Mouse (Mus musculus) gastrocnemius, adult 8-10 months (tissue): ENCODE results near the gene Afap1. TPM values are rescaled to one million over a fixed set of nuclear protein-coding genes. Genes with fewer than 3 reads are reported as not detected.
A peak's percentile ranks its signal among the peaks of the same experiment; 100 is the strongest.

ENCODE experiments used
- DNase-seq, 2 experiments: peaks; one replicate each; pipeline ENCODE4 v3.0.0; 2022; ENCODE audit warnings: low spot score in 2 of 2
- total RNA-seq, 4 experiments: library from RNA; stranded (reverse); gene quantifications; 2 replicates each; pipeline ENCODE4 v1.2.4; 2022

The Afap1 gene
- total RNA-seq, 4 experiments from 2014 or later = 5.5 to 7.5 (median 5.8) TPM

DNA sequence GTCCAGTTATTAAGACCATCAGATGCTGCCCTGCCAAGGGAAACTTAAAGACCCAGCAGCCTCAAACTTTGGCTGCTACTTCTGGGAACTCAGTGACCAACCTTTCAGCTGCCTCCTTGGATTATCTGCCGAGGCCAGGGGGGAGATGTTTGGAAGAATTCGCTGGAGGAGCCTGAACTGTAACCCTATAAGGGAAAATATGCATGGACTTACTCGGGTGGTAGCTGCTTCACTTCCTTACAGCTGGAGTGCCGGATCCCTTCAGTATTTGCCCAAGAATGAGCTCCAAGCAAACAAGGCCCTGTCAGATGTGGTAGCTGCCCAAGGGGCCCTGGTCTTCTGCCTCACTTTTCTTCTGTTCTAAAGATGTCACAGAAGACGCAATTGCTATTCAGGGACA lies 38.2 kb downstream of the Afap1 start:
- DNase-seq = no peak

DNA sequence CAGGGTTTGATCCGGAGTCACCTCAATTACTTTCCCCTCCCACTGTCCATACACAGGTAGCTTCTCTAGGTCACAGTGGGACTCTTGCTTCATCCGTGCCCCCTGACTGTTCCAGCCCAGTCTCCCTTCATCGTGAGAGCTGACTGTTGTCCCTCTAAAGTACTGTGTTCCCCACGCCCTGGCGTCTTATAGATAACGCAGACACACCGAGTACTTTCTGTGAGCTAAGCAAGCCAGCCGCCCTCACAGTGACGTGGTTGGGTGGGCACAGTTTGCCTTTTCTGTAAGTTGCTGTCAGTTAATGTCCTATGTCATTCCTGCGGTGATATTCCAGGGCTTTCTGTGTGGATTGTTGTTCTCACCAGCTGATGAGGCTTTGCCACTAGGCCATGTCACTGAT lies 39.9 kb downstream of the Afap1 start:
- no peak for DNase-seq

DNA sequence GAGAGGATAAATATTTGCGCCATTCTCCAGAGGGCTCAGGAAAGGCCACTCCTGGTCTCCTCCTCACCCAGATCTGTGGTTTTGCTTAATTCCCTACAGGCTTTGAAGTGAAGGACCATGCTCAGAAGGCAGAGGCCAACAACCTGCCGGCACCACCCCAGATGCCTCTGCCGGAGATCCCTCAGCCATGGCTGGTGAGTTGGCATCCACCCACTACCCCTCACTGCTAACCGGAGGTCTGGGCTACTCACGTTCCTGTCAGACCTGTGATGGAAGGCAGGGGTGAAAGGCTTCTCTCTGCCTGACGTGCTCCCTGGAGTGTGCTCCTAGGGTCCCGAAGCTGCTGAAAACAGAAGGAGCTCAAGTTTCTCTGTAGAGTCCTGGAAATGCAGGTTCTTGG lies 42.8 kb downstream of the Afap1 start:
- no peak for DNase-seq

DNA sequence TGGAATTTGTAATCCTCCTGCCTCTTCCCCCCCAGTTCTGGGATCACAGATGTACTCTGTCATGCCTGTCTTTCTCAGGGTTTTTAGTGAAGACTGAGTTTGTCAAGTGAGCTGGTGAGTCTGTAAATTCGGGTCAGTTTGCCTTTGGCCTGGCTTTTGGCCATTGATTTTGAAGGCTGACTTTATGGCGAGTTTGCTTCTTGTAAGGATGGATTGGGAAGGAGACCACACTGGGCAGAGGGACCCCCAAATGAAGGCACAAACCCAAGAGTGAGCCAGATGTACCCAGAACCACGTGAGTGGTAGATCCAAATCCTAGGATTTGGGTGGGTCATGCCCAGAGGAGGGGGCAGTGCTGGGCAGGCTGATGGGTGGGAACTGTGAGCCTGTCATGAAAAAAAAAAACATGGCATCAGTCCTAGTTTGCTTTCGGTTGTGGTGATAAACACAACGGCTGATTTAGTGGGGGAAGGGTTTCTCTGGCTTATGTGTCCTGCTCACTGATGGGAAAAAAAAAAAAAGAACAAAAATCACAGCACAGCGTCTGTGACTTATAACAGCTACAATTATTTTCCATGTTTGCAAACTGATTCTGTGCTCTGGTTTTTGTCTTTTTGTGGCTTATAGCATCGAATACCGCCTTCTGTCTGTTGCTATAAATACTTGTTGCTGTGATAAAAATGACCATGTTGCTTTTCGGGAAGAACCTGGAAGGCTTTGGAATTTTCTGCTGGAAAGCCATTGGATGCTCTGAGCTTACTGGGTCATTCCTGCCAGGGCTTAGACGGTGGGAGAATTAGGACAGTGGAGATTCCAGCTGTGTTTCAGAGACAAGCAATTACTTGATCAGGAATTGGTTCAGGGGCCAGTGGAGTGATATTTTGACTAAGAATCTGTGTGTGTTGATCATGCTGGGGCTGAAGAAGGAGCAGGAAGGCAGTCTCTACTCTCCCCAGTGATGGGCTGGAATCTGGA lies 45.4 kb downstream of the Afap1 start:
- DNase-seq = no peak

DNA sequence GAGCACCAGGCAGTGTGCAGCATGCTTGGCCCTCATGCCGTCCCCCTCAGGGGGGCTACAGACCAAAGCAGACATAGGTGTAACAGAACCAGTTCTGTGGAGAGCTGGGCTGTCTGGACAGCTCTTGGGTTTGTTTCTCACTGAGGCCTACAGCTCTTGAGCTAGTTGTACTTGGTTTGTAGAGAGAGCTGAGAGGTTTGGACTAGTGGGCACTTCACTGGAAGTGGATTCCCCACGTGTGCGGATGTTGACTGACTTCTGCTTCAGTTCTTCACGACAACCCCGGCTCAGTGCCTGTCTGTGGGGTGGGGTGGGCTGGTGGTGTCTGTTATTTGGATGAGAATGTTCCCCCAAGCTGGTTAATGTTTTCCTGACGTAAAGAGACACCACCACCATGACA lies 46.8 kb downstream of the Afap1 start:
- DNase-seq = no peak

DNA sequence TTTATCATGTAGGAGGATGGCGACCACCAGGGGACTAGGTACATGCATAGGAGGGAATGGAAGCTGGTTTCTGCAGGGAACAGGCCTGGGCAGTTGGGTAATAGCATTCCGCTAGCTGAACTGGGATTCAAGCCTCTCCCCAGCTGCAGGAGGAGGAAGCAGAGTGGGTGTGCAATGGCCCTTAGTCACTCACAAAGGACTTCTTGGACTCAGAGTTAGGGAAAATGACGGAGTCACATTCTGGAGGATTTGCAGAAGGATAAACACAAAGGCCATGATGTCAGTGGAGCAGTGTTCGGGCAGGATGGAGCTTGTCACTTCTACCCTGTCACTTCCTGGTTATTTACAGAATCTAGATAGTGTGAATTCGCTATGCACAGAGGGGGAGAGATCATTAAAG lies 50.4 kb downstream of the Afap1 start:
- peak in 1 of 2 experiments; percentile 16 for DNase-seq

DNA sequence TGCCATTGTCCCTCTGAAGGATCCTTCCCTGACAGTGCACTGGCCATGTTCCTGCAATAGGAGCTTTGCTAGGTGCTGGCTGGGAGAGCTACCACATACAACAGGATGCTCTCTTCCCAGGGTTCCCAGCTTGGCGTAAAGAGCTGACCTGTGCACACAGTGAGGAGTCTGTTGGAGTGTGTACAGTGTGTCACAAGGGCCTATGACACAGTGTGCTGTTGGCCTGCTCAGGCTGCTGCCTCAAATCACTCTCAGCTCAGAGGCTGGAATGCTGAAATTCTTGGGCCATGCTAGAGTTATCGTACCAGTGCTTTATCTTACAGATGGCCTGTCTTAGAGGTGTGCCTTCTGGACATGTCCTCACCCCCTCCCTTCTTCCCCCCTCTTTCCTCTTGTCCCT lies 53.7 kb downstream of the Afap1 start:
- no peak for DNase-seq

DNA sequence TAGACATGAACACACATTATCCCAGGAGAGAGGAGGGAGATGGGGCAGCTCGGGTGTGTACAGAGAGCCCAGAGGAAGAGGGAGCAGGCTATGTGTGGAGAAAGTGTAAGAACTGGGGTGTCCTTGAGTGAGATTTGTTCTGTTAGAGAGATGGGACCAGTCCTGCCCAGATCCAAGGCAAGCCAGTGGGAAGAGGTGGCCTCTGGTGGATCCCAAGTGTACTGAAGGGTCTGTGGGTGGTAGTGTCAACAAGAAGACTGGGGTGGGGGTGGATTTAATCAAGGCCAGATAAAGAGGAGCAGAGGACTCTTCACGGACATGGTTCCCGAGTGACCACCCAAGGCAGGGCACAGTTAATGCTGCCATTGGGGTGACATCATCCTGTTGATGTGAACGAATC lies 54.3 kb downstream of the Afap1 start:
- DNase-seq = no peak

DNA sequence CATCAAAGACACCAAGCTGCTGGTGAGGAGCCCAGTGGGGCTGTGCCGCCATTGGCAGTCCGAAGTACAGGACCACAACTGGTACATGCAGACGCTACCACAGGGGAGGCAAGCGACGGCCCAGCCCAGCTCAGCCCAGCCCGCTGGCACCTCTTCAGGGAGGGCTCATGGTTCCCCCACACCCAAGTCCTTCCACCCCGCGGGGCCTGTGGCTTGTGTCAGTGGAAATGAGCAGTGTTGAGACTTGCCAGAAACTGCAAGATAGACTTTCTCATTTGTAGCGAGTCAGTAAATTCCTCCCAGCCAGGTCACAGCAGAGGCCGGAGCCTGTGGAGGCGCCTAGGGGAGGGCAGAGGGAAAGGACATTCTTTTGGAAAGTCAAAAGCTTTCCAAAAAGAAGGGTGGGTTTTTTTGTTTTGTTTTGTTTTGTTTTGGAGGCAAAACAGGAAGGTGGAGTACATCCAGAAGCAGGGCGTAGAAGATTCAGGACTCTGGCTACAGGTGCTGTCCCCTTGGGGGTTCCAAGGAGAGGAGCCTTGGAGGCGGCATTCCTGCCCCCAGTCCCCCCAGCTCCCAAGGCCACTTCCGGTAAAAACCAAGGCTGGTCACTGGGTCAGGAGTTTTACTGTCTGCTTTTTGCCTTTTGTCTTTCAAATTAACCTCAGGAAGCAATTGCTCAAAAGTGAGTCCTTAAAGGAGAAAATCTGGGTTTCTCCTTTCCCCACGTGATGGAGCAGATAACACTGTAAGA lies 55.3 kb downstream of the Afap1 start:
- peak in 1 of 2 experiments; percentile 14 for DNase-seq

DNA sequence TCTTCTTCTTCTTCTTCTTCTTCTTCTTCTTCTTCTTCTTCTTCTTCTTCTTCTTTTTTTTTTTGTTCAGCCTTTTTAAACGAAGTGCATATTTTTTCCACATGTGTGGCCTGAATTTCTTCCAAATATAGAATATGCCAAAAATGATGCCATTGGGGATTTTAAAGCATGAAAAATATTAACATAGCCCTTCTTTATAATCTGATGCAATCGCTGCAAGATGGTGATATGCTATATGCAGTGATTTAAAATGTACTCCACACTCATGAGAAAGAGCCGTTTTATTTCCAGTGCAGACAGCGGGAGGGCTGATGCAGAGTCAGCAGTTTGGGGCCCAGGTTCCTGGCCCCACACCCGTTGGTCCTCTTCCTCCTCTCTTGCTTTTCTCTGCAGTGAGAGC lies 55.9 kb downstream of the Afap1 start:
- DNase-seq = no peak

DNA sequence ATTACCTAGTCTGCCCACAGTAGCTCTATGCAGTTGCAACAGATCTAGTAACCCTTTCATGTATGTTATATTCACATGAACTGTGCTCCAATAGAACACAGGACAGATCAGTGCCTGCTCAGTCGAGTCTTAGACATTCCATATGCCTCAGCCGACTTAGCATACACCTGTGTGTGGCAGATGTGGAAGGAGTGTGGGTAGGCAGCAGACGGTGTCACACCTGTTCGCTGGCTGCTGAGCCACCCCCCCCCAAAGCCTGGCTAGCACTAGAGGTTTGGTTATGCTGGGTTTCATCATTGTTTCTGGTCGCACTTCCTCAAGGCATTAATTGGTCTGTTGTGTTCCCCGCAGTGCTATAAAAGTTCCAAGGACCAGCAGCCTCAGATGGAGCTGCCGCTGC lies 57.4 kb downstream of the Afap1 start:
- DNase-seq = no peak

DNA sequence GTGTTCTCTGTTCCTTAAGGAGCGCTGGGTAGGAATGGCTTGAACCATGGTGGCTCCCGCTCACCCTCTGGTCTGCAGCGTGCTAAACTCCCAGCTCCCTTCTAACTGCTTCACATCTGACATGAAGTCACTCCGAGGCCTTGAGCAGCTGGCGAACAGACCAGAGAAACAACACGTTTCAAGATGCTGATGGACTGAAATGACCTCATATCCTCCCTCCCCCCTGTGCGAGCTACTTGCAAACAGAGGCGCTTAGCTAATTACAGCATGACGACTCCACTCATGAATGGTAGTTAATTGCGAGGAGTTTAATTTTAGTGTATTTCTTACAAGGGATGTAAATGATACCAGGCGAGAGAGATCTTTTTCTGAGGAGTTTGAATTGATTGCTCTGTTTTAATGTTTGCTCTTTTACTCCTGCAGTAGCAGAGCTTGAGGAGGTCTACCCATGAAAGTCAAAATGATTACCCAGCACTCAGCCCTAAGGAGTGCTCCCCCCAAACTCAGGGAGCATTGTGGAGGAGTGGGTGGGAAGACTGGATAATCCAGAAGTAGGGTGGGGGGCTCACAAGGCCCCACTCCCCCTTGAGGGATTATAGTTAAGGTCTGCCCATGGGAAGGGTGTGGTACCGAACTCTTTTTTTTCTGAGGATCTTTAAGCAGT lies 61.1 kb downstream of the Afap1 start:
- no peak for DNase-seq

DNA sequence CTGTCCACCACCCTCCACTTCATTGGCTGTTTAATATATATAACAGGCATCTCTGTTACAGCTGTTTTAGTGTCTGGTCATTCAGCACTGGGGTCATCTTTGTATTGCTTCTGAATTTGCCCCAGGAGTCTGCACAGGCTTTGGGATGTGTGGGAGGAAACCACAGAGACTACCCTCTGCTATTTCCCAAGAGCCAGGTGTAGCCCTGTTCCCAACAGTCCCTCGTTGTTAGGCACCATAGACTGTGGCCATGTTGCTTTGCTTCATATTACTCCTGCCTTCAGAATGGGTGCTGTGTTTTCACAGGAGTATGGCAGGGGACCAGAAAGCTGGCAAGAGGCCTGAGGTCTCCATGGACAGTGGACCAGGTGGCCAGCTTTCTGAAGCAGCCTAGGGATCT lies 63.1 kb downstream of the Afap1 start:
- no peak for DNase-seq

DNA sequence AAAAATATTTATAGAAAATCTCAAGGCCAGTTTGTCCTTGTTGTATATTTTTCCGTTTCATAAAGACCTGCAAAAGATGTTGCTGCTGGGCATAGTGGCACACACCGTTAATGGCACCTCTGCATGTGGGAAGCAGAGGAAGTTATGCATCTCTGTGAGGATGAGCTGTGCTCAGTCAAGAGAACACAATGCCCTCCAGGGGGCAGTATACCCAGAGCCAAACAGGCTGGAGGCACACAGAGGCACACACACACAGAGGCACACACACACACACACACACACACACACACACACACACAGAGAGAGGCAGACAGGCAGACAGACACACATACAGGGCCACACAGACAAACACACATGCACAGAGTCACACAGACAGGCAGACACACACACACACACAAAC lies 65.6 kb downstream of the Afap1 start:
- DNase-seq = no peak

DNA sequence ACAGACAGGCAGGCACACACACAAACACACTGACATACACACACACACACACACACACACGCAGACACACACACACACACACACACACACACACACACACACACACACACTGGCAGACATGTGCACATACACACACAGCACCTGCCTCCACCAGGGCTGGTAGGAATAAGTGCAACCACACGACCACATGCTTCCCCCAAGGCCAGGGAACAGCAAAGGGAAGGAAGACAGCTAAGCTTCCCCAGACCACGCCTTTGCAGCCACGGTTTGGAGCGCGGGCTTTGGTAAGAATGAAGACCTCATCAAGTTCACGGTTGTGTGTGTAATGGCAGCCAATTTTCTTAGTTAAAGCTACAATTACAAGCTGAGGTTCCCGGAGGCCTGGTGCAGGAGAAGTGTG lies 67.0 kb downstream of the Afap1 start:
- DNase-seq = no peak

DNA sequence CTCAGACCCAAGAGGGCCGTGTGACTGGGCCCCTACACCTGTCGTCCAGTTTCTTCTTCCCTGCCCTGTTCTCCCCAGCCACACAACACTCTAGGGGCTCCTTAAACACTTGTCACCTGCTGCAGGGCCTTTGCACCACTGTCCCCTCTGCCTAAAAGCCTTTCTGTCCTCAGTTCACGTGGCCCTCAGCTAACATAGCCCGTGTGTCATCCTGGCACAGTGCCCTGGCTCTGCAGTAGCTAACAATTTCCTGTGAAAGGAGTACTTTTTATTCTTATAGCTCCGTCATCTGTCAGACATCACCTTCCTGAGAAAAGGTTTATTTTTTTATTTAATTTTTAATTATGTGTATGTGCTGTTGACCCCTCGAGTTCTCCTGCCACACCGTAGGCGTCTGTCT lies 68.2 kb downstream of the Afap1 start:
- no peak for DNase-seq

DNA sequence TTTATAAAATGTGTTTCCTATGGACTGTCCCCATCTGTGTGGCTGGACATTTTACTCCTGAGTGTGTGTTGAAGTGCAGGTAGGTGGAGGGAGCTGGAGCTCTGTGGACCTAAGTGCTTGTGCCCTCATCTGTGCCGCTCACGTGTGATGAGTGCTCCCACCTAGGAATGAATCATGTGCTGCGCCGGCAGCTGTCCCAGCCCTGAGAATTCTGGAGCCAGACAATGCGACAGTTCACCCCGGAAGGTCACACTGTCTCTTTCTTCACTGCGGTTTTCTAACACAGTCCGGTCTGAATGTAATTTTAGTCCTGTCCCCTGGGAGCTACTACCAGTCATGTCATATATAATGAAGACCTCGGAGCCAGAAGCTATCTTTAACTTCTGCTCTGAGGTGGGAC lies 70.5 kb downstream of the Afap1 start:
- no peak for DNase-seq

DNA sequence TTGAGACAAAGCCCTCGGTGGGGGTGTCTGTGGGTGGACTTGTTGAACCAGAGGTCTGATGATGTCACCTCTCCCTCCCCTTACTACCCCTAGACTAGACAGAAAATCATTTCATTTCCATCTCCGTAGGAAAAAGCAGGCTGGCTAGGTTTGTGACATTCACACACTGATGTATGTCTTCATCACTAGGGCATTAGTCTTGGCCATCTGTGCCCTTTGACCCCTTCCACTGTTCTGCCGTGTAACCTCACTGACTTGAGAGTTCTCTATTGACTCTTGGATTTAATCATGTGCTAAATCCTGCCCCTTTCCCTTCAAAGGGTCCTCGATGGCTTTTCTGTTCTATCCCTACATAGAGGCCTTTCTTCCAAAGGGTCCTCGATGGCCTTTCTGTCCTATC lies 71.9 kb downstream of the Afap1 start:
- DNase-seq = no peak

DNA sequence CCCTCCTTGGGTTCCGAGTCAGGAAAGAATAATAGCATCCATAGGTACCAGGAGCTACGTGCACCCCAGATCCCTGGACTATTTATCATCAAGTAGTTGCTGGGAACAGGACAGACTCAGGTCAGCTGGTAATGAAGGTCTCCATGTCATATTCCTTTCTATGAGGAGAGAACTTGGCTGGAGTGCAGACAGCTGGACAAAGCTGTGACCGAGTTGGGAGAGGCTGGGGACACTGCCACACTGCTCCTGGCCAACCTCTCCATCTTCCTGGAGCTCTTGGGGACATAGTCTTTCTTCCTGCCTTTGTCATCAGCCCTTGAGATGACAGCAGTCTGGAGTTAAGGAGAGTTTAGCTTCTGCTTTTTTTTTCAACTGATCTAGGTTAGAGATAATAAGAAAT lies 76.7 kb downstream of the Afap1 start:
- DNase-seq = no peak

DNA sequence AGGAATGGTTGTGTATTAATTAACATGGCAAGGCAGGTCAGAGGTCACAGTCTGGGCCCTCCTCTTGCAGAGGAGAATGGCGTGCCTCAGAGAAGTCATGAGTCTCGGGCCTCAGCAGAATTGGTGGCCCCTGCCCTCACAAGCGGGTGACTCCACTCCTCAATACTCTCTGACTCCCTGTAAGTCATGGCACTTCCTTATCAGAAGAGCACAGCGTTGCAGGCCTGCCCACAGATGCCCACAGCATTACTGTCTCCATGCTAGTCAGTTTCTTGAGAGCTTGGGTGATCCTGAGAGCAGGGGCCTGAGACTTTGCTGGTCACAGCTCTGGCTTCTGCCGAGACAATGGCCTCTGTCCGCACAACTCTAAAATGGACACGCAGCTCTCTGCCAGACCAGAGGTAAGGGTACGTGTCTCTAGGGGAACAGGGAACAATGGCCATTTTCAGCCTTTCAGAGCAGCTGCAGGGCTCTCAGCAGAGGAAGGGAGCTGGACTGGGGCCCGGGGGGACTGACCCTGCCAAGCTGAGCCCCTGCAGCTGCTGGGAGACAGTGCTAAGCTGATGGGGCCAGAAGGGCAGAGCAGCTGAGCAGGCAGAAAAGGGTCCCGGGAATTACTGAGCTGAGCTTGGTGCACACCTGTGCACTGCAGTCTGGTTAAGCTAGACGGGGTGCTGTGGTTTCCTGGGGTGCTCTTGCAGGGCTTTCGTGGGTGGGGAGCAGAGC lies 77.4 kb downstream of the Afap1 start:
- peak in 1 of 2 experiments; percentile 27 for DNase-seq

DNA sequence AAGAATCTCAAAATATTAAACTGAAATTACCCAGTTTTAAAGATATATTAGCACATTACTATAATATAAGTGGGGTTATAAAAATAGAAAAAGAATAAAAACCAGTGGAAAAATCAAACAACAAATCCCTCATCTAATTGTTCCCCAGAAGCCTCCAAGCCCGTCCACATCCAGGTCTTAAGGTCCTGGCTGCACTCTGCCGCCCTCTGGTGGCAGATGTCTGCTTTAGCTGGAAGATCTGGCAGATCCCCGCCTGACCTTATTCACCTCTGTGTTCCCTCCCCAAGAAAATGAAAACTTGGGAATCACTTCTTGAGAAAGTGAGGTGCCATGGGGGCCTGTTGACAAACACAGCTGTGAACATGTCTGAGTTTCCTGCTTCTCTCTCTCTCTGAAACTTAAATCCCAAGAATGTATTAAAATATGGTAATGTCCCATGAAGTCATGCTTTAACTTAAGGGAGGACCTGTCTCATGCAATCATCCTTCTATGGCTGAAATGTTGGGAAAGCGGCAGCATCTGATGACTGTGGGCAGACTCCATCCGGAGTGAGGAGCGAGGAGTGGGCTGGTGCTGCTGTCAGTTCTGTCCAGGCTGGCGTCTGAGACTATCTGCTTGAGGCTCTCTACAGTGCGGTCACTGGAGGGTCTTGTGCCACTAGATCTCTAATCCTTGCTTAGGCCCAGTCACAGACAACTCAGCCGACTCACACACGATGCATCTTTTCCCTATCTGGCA lies 78.9 kb downstream of the Afap1 start:
- peak; percentile 42 to 53 for DNase-seq
